Mouse (Mus musculus) MEL (cell line): ENCODE results near the gene Ctdsp1.

Experiments used
- CHD1 ChIP-seq: IDR thresholded peaks from 2 replicates; pipeline ENCODE4 v1.6.1; 2012; ENCODE audit warnings: low read depth, mild to moderate bottlenecking, inconsistent platforms, low read length, improper control_type of control experiment
- CTCF ChIP-seq, 3 experiments: IDR thresholded peaks in 2 of 3; conservative IDR thresholded peaks in 1 of 3; 2 replicates each; pipeline ENCODE4 v1.5.1; 2011 to 2012; ENCODE audit warnings: low read length in 3 of 3, low read depth in 2 of 3, mild to moderate bottlenecking in 2 of 3, improper control_type of control experiment in 1 of 3, inconsistent platforms in 1 of 3, mixed read lengths in 1 of 3, moderate library complexity in 1 of 3; ENCODE audit not compliant: control insufficient read depth in 1 of 3, insufficient read depth in 1 of 3, poor library complexity in 1 of 3, severe bottlenecking in 1 of 3
- E2F4 ChIP-seq: IDR thresholded peaks from 2 replicates; pipeline ENCODE4 v1.6.1; 2011; ENCODE audit warnings: low read depth, low read length, improper control_type of control experiment, borderline replicate concordance
- EP300 ChIP-seq, 2 experiments: IDR thresholded peaks; 2 replicates each; pipeline ENCODE4 v1.6.1; 2011; ENCODE audit warnings: improper control_type of control experiment in 2 of 2, low read length in 2 of 2, low read depth in 1 of 2, mild to moderate bottlenecking in 1 of 2
- ETS1 ChIP-seq: IDR thresholded peaks from 2 replicates; pipeline ENCODE4 v1.6.1; 2012; ENCODE audit warnings: low read depth, mild to moderate bottlenecking, inconsistent platforms, low read length, improper control_type of control experiment, moderate library complexity
- MYC ChIP-seq: IDR thresholded peaks from 2 replicates; pipeline ENCODE4 v1.6.1; 2011; ENCODE audit warnings: low read depth, mild to moderate bottlenecking, low read length, improper control_type of control experiment, moderate library complexity
- POLR2A ChIP-seq, 2 experiments: IDR thresholded peaks; 2 replicates each; pipeline ENCODE4 v1.6.1; 2011 to 2012; ENCODE audit warnings: low read length in 2 of 2, mild to moderate bottlenecking in 2 of 2, control low read depth in 1 of 2, improper control_type of control experiment in 1 of 2, low read depth in 1 of 2, moderate library complexity in 1 of 2; ENCODE audit not compliant: control insufficient read depth in 1 of 2, insufficient read depth in 1 of 2, poor library complexity in 1 of 2
- TAL1 ChIP-seq: IDR thresholded peaks from 2 replicates; pipeline ENCODE4 v1.6.1; 2012; ENCODE audit warnings: mild to moderate bottlenecking, inconsistent platforms, low read length, moderate library complexity, mixed read lengths
- TCF12 ChIP-seq: IDR thresholded peaks from 2 replicates; pipeline ENCODE4 v1.6.1; 2014; ENCODE audit warnings: low read depth, mild to moderate bottlenecking, inconsistent platforms, low read length, improper control_type of control experiment, moderate library complexity
- UBTF ChIP-seq: IDR thresholded peaks from 2 replicates; pipeline ENCODE4 v1.6.1; 2012; ENCODE audit warnings: low read depth, mild to moderate bottlenecking, inconsistent platforms, low read length, improper control_type of control experiment, moderate library complexity, borderline replicate concordance; ENCODE audit not compliant: insufficient read depth
- USF1 ChIP-seq: IDR thresholded peaks from 2 replicates; pipeline ENCODE4 v1.6.1; 2014; ENCODE audit warnings: low read depth, mild to moderate bottlenecking, inconsistent platforms, low read length, improper control_type of control experiment, moderate library complexity

DNA sequence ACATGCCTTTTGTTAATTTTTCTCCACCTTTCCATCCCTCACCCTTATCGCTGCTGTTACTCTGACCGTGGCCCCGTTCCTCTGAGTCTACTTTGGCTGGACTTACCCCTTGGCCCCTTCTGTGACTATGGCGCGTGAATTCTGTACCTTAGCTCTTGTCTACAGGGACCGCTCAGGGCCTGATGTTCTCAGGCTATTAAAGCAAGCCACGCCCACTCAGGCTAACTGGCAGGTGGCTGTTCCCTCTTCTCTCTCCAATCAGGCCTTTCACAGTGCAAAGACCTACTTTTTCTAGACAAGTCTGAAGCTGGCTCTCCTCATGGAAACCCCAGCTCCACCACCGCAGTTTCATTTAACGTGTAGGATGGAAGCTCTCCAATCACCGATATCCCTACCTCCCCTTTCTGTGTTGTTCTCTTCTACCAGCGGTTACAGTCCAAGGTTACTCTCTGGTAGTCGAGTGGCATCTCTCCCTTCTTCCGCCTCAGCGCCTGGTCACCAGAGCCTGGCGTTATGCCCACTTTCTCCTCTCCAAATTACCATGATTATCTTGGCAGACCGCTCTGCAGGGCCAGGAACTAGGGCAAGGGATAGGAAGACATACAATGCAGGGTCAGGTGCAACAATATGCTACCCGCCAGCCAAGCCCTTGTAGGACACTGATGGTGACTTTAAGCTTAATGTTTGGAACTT is 27.6 kb downstream of the Ctdsp1 start:
- no peak for TF ChIP-seq CTCF (IDR thresholded peaks at IDR 0.05 in 2 of 3, conservative IDR thresholded peaks at IDR 0.05 in 1 of 3; ENCODE audit: control insufficient read depth in 1 of 3, insufficient read depth in 1 of 3, low read depth in 2 of 3, low read length in 3 of 3, poor library complexity in 1 of 3, severe bottlenecking in 1 of 3)
- TF ChIP-seq EP300 (IDR thresholded peaks at IDR 0.05; ENCODE audit: low read depth in 1 of 2, low read length in 2 of 2) = no peak
- no peak for TF ChIP-seq UBTF
- TF ChIP-seq POLR2A (IDR thresholded peaks at IDR 0.05; ENCODE audit: control insufficient read depth in 1 of 2, insufficient read depth in 1 of 2, low read depth in 1 of 2, low read length in 2 of 2, poor library complexity in 1 of 2) = no peak
- no peak for TF ChIP-seq USF1
- no peak for TF ChIP-seq MYC
- no peak for TF ChIP-seq TCF12
- no peak for TF ChIP-seq ETS1
- no peak for TF ChIP-seq TAL1
- no peak for TF ChIP-seq E2F4
- no peak for TF ChIP-seq CHD1
